Mouse (Mus musculus) limb, embryonic 10.5 days (tissue): ENCODE measurements around the gene Sprtn. TPM values are rescaled to one million over a fixed set of nuclear protein-coding genes. Genes with fewer than 3 reads are reported as not detected.

Experiments
- DNase-seq: peaks from one replicate; pipeline ENCODE4 v3.0.0-alpha.2; 2017; ENCODE audit warnings: low spot score
- H3K27ac ChIP-seq: fragments of 300-500 bp; sonication (generic); 2 replicates; pipeline ENCODE4 v1.5.1; 2016; ENCODE audit warnings: mild to moderate bottlenecking
- H3K27me3 ChIP-seq: fragments of 300-500 bp; sonication (generic); 2 replicates; pipeline ENCODE4 v1.6.1; 2016; ENCODE audit warnings: low read depth, mild to moderate bottlenecking; ENCODE audit not compliant: poor library complexity, severe bottlenecking
- H3K36me3 ChIP-seq: fragments of 300-500 bp; sonication (generic); 2 replicates; pipeline ENCODE4 v1.6.1; 2016; ENCODE audit warnings: mild to moderate bottlenecking, moderate library complexity
- H3K4me1 ChIP-seq: fragments of 300-500 bp; sonication (generic); 2 replicates; pipeline ENCODE4 v1.6.1; 2016
- H3K4me3 ChIP-seq: fragments of 300-500 bp; sonication (generic); 2 replicates; pipeline ENCODE4 v1.5.1; 2016; ENCODE audit warnings: mild to moderate bottlenecking, moderate library complexity
- H3K9me3 ChIP-seq: fragments of 300-500 bp; sonication (generic); replicated peaks from 2 replicates; pipeline ENCODE4 v1.6.1; 2016; ENCODE audit warnings: mild to moderate bottlenecking
- WGBS: fragments of 180-500 bp; shearing (Covaris S2); methylation state at CpG from one replicate; pipeline ENCODE4 v1.1.7; 2016; 5-methylcytosine and 5-hydroxymethylcytosine counted together
- polyA plus RNA-seq: library from polyadenylated mRNA; unstranded; fragments of >200 nt; fragmentation: Nextera tagmentation; extraction: Ambion mirVana; gene quantifications from 2 replicates; pipeline ENCODE4 v1.2.1, GENCODE M21; 2016

Sprtn gene
- polyA plus RNA-seq, 1 experiment from 2014 or later, result 10.4 TPM

- Histone ChIP-seq H3K9me3 (no peaks in the 10 kb centered on the region), H3K4me3 (no peak overlapping the region), H3K27ac (no peak overlapping the region), H3K27me3 (no peaks in the 10 kb centered on the region), H3K4me1 (peaks cover 20% of the 10 kb centered on the region), H3K36me3 (0 out of 2 replicates have a peak, but pooled peaks cover 5% of the 10 kb centered on the region)
- no peak for DNase-seq
- 80% methylated on average over 8 of the region's 8 CpGs for WGBS
Measured at GRCm38 (mm10) chr8:124954572-124955082, 56.9 kb downstream of the Sprtn start.

Other genes with a start within 250 kb of the Sprtn start
- gene 2310022B05Rik, start 234.5 kb upstream of the Sprtn start, polyA plus RNA-seq, result 22.7 and 23.5 TPM in 2 replicates
- 45.5 and 51.9 TPM in 2 replicates for gene Ttc13, start 175.9 kb upstream of the Sprtn start, polyA plus RNA-seq
- 33.6 and 33.8 TPM in 2 replicates for gene Arv1, start 175.7 kb upstream of the Sprtn start, polyA plus RNA-seq
- gene Fam89a, start 146.1 kb upstream of the Sprtn start, polyA plus RNA-seq, result 5.1 and 7.0 TPM in 2 replicates
- not detected in 2 replicates for gene Trim67, start 104.8 kb upstream of the Sprtn start, polyA plus RNA-seq
- gene Gnpat, start 34.9 kb upstream of the Sprtn start, polyA plus RNA-seq, result 133 and 142 TPM in 2 replicates
- 71.0 and 82.9 TPM in 2 replicates for gene 2810004N23Rik, start 34.8 kb upstream of the Sprtn start, polyA plus RNA-seq
- gene Exoc8, start 181 bp upstream of the Sprtn start, polyA plus RNA-seq, result 8.7 and 9.2 TPM in 2 replicates
- gene Egln1, start 51.4 kb downstream of the Sprtn start, polyA plus RNA-seq, result 9.9 and 10.1 TPM in 2 replicates
- gene Tsnax, start 115.1 kb downstream of the Sprtn start, polyA plus RNA-seq, result 134 and 141 TPM in 2 replicates
- gene Disc1, start 156.3 kb downstream of the Sprtn start, polyA plus RNA-seq, result 1.3 and 1.5 TPM in 2 replicates